Mouse (Mus musculus) layer of hippocampus, adult 9-11 months (tissue): ENCODE measurements around the gene Itih4.

Source experiments
- DNase-seq: peaks from one replicate; pipeline ENCODE4 v3.0.0; 2022

The Itih4 gene

GRCm38 (mm10) chr14:30880251-30880650 is 6.0 kb upstream of the Itih4 start:
- DNase-seq: no peak

- DNase-seq: no peak
Measured at GRCm38 (mm10) chr14:30880811-30881717, 5.2 kb upstream of the Itih4 start.

- DNase-seq: no peak
Measured at GRCm38 (mm10) chr14:30881718-30882108, 4.6 kb upstream of the Itih4 start.

- DNase-seq: no peak
Measured at GRCm38 (mm10) chr14:30885298-30885697, 978 bp upstream of the Itih4 start.

- no peak for DNase-seq
Measured at GRCm38 (mm10) chr14:30888271-30888732, 2.0 kb downstream of the Itih4 start.

- DNase-seq: no peak
Measured at GRCm38 (mm10) chr14:30899972-30900371, 13.7 kb downstream of the Itih4 start.

GRCm38 (mm10) chr14:30902628-30903027 is 16.4 kb downstream of the Itih4 start:
- no peak for DNase-seq

GRCm38 (mm10) chr14:30903036-30903435 is 16.8 kb downstream of the Itih4 start:
- DNase-seq: no peak

- DNase-seq: no peak
Measured at GRCm38 (mm10) chr14:30904307-30904706, 18.0 kb downstream of the Itih4 start.

- DNase-seq: no peak
Measured at GRCm38 (mm10) chr14:30906001-30906400, 19.7 kb downstream of the Itih4 start.

GRCm38 (mm10) chr14:30907814-30908265 is 21.6 kb downstream of the Itih4 start:
- DNase-seq: peak; percentile 47

- no peak for DNase-seq
Measured at GRCm38 (mm10) chr14:30911141-30911540, 24.9 kb downstream of the Itih4 start.

- DNase-seq: no peak
Measured at GRCm38 (mm10) chr14:30912641-30913040, 26.4 kb downstream of the Itih4 start.

- no peak for DNase-seq
Measured at GRCm38 (mm10) chr14:30913404-30913803, 27.1 kb downstream of the Itih4 start.

GRCm38 (mm10) chr14:30916516-30916915 is 30.2 kb downstream of the Itih4 start:
- DNase-seq: no peak

- DNase-seq: peak; percentile 30
Measured at GRCm38 (mm10) chr14:30922053-30922670, 35.9 kb downstream of the Itih4 start.

GRCm38 (mm10) chr14:30923375-30924105 is 37.3 kb downstream of the Itih4 start, which contains the start of gene Itih3:
Itih3 (minus strand) TSS chr14:30923760.
- peak; percentile 59 for DNase-seq

- no peak for DNase-seq
Measured at GRCm38 (mm10) chr14:30925492-30925891, 39.2 kb downstream of the Itih4 start.

GRCm38 (mm10) chr14:30930386-30930785 is 44.1 kb downstream of the Itih4 start:
- DNase-seq: no peak

GRCm38 (mm10) chr14:30933351-30933750 is 47.1 kb downstream of the Itih4 start:
- no peak for DNase-seq

GRCm38 (mm10) chr14:30942254-30942653 is 56.0 kb downstream of the Itih4 start:
- no peak for DNase-seq

- no peak for DNase-seq
Measured at GRCm38 (mm10) chr14:30943038-30943437, 56.8 kb downstream of the Itih4 start, which contains the start of gene Itih1. Itih1 (minus strand) TSS chr14:30943289.
